Comparison of ENCODE assay signal across 9 mouse cellular contexts in the genomic region with DNA sequence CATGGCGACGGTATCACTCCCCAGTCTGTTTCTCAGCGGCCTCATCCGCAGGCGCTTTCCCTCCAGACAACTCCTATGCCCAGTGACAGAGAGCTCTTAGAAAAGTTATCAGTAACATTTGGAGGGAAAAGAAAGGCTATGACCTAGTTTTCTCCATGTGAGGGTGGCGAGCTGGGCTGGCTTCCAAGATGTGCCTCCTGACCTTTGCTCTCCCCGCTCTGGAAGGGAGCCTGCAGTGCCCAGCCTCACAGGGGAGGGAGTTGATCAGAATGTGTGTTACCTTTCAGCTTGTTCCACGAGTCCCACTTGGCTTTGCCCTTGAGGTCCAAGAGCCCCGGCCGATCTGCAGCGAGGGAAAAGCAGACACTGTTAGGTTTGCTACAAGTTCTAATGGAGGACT. TPM values are rescaled to one million over a fixed set of nuclear protein-coding genes. Genes with fewer than 3 reads are reported as not detected.
A peak's percentile ranks its signal among the peaks of the same experiment; 100 is the strongest.
DNase-seq lines count a peak whose midpoint lies in the region; ATAC-seq and TF ChIP-seq lines count a peak whose summit lies in the region.
"Had no signal": no experiment of that assay in that cellular context is flagged by ENCODE, and none has a peak within 500 bp of the region (broad histone marks: within the 10 kb centered on the region; RNA-seq: fewer than 3 reads in every experiment).

No protein-coding gene starts in this region.

- no peak overlapping the region for H3K4me2 ChIP-seq in heart, embryonic 15.5 days

- peak overlapping the region; percentile 97 for H3K27ac ChIP-seq in layer of hippocampus, adult 2 months
- peak overlapping the region; percentile 68 for H3K27ac ChIP-seq in heart, embryonic 15.5 days

- H3K4me3 ChIP-seq in layer of hippocampus, adult 2 months = no peak overlapping the region
- H3K4me3 ChIP-seq in heart, embryonic 15.5 days = no peak overlapping the region
- H3K4me3 ChIP-seq: myocyte had no signal

- DNase-seq in layer of hippocampus, adult 2 months (ENCODE audit: low spot score in 2 of 2) = no peak
- no peak for DNase-seq in layer of hippocampus, postnatal 14 days (ENCODE audit: low spot score in 2 of 2)
- DNase-seq in cerebellum, adult 9-11 months = peak; percentile 55
- peak; percentile 18 for DNase-seq in lung, postnatal 25 days (ENCODE audit: low spot score)
- DNase-seq in embryo, embryonic 11 days = no peak
- DNase-seq in thymus, postnatal 4 days = no peak
- DNase-seq in left cerebral cortex, postnatal 36 days (ENCODE audit: low spot score in 2 of 2) = no peak

- H3K27me3 ChIP-seq in heart, embryonic 15.5 days = no peaks in the 10 kb centered on the region

- intact Hi-C loops in left cerebral cortex, postnatal 36 days (cut with DNase I) = no loop called here

- H3K36me3 ChIP-seq in heart, embryonic 15.5 days = peaks cover 35% of the 10 kb centered on the region

- peaks cover 41% of the 10 kb centered on the region for H3K4me1 ChIP-seq in heart, embryonic 15.5 days (replicated peaks)

- TF ChIP-seq CTCF in layer of hippocampus, adult 2 months (conservative IDR thresholded peaks at IDR 0.05) = no peak

- no peak for ATAC-seq in heart, embryonic 15.5 days (replicated peaks; ENCODE audit: insufficient number of reproducible peaks, insufficient read depth, low FRiP score, low read depth)

- no peaks in the 10 kb centered on the region for H3K9me3 ChIP-seq in heart, embryonic 15.5 days (replicated peaks)

- H3K9ac ChIP-seq in heart, embryonic 15.5 days = no peak overlapping the region

- 53% methylated on average over 11 of the region's 11 CpGs for WGBS in heart, embryonic 15.5 days

RNA-seq across cellular contexts. Expression of a gene that starts 4.8 kb away (rescaled TPM):
- total RNA-seq in layer of hippocampus, adult 2 months (2021) = 100 to 1,000 TPM; 338 to 346 TPM
- 100 to 1,000 TPM; 458 to 509 TPM for total RNA-seq in layer of hippocampus, postnatal 14 days (2021)
- polyA plus RNA-seq in heart, embryonic 15.5 days (2015; fragmentation: Nextera tagmentation; extraction: Ambion mirVana) = 623 and 771 TPM in 2 replicates
- total RNA-seq in left cerebral cortex, postnatal 36 days (2021) = 100 to 1,000 TPM; 235 to 237 TPM

RNA-seq across cellular contexts. Expression of a gene that starts 4.9 kb away (rescaled TPM):
- total RNA-seq in layer of hippocampus, adult 2 months (2021) = 1 to 10 TPM; 7.1 to 7.8 TPM
- total RNA-seq in layer of hippocampus, postnatal 14 days (2021) = 1 to 10 TPM; 7.3 to 8.6 TPM
- 8.2 and 13.6 TPM in 2 replicates for polyA plus RNA-seq in heart, embryonic 15.5 days (2015; fragmentation: Nextera tagmentation; extraction: Ambion mirVana)
- total RNA-seq in left cerebral cortex, postnatal 36 days (2021) = 1 to 10 TPM; 6.2 to 8.7 TPM

RNA-seq across cellular contexts. Expression of a gene that starts 42.2 kb away (rescaled TPM):
- 1 to 10 TPM; 1.1 to 1.4 TPM for total RNA-seq in layer of hippocampus, adult 2 months (2021)
- total RNA-seq in layer of hippocampus, postnatal 14 days (2021) = 1 to 10 TPM in 1 of 2 experiments, under 1 TPM in 1; 0.69 to 2.1 TPM
- 7.3 and 10.7 TPM in 2 replicates for polyA plus RNA-seq in heart, embryonic 15.5 days (2015; fragmentation: Nextera tagmentation; extraction: Ambion mirVana)
- 1 to 10 TPM; 1.1 TPM for total RNA-seq in left cerebral cortex, postnatal 36 days (2021)

Comparison
In these comparisons a context has a peak if more than half of its experiments do, and no peak if none do; other contexts are left out.
1. DNase-seq: peak in cerebellum, adult 9-11 months (single experiment) and lung, postnatal 25 days (single experiment); none in layer of hippocampus, adult 2 months (0 of 2), layer of hippocampus, postnatal 14 days (0 of 2), embryo, embryonic 11 days (single experiment), thymus, postnatal 4 days (single experiment) and left cerebral cortex, postnatal 36 days (0 of 2).